Mouse (Mus musculus) cortical plate, adult 2 months (tissue): ENCODE measurements at regions not wholly inside any gene's neighbourhood (a gene's known extent, or its start where the extent isn't known, plus 50 kb on each side); places are given as distances from the start of the nearest gene placed in this dataset.

ENCODE experiments used
- CTCF ChIP-seq: fragments of 200-500 bp; IDR thresholded peaks from 2 replicates; pipeline ENCODE4 v1.5.1; 2011; ENCODE audit warnings: mild to moderate bottlenecking, control low read depth, low read length; ENCODE audit not compliant: insufficient read depth; ENCODE audit errors: extremely low read depth
- POLR2A ChIP-seq: fragments of 200-500 bp; IDR thresholded peaks from 2 replicates; pipeline ENCODE4 v1.6.1; 2011; ENCODE audit warnings: mild to moderate bottlenecking, low read length, control low read depth; ENCODE audit not compliant: insufficient read depth; ENCODE audit errors: extremely low read depth

DNA sequence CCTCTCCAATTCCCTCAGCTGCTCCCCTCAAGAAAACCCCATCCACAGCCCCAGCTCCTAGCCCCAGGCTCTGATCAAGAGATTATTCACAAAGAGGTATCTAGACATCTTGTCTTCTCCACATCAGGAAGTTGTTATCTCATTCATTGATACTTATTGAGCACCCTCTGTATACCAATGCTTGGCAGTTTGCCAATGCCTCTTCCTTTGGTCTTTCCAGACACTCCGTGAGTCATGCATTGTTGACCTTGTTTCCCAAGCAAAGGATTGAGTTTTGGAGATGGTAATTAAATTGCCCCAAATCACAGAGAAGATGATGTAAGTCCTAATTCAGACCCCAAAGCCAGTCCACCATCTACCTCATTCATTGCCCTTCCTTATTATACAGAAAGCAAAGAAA lies 235.9 kb upstream of the Zmiz1 start:
- no peak for TF ChIP-seq POLR2A
- no peak for TF ChIP-seq CTCF
